Mouse (Mus musculus) E14TG2a.4 (cell line): ENCODE results near the gene Thpo.

Source experiments
- CTCF ChIP-seq: conservative IDR thresholded peaks from 2 replicates; pipeline ENCODE4 v1.5.1; 2014; ENCODE audit warnings: low read length
- NANOG ChIP-seq: IDR thresholded peaks from 2 replicates; pipeline ENCODE4 v1.6.1; 2014; ENCODE audit warnings: borderline replicate concordance, low read length, mixed read lengths
- POU5F1 ChIP-seq: IDR thresholded peaks from 2 replicates; pipeline ENCODE4 v1.6.1; 2014; ENCODE audit warnings: low read length, borderline replicate concordance

GRCm38 (mm10) chr16:20716841-20717180 lies 17.5 kb downstream of the Thpo start:
- TF ChIP-seq CTCF (no peak), POU5F1 (no peak), NANOG (no peak)
